Mouse (Mus musculus) A20 (cell line): ENCODE data around the gene Mmp1b.
"Not testable (repeated sequence)": the region's sequence is repeated elsewhere in the genome, so short reads cannot be mapped to it uniquely, and the experiment has no call there.

Experiments
- DNase-seq: peaks from one replicate; pipeline ENCODE4 v3.0.0-alpha.2; 2011; ENCODE audit warnings: low read depth, low spot score

Gene Mmp1b

GRCm38 (mm10) chr9:7387947-7388346 is at the start of gene Mmp1b:
Mmp1b (minus strand) TSS chr9:7388047.
- no peak for DNase-seq

- not testable (repeated sequence) for DNase-seq
Measured at GRCm38 (mm10) chr9:7396556-7396955, 8.7 kb upstream of the Mmp1b start.

GRCm38 (mm10) chr9:7354535-7354934 is 33.3 kb downstream of the Mmp1b start:
- no peak for DNase-seq

- no peak for DNase-seq
Measured at GRCm38 (mm10) chr9:7345513-7345912, 42.3 kb downstream of the Mmp1b start.

GRCm38 (mm10) chr9:7344107-7344506 is 43.7 kb downstream of the Mmp1b start, which contains the start of gene Mmp12:
Mmp12 (plus strand) TSS chr9:7344381.
- DNase-seq: no peak

GRCm38 (mm10) chr9:7336740-7337483 is 50.9 kb downstream of the Mmp1b start:
- peak; percentile 41 for DNase-seq

GRCm38 (mm10) chr9:7335766-7336680 is 51.8 kb downstream of the Mmp1b start:
- DNase-seq: no peak

- no peak for DNase-seq
Measured at GRCm38 (mm10) chr9:7331847-7332246, 56.0 kb downstream of the Mmp1b start.
